Mouse (Mus musculus) intestine, embryonic 14.5 days (tissue): ENCODE results near the gene Pum1. TPM values are rescaled to one million over a fixed set of nuclear protein-coding genes. Genes with fewer than 3 reads are reported as not detected.

Experiments
- ATAC-seq: fragments of 200-750 bp; cut with Nextera tagmentation; replicated peaks from 2 replicates; pipeline ENCODE4 v1.8.0; 2017; ENCODE audit warnings: low read depth, moderate number of reproducible peaks, moderate TSS enrichment, moderate library complexity; ENCODE audit not compliant: low FRiP score, low TSS enrichment
- DNase-seq: peaks from one replicate; pipeline ENCODE4 v3.0.0-alpha.2; 2018; ENCODE audit warnings: low spot score
- H3K27ac ChIP-seq: fragments of 300-500 bp; sonication (generic); 2 replicates; pipeline ENCODE4 v1.5.1; 2014; ENCODE audit warnings: low read depth, mild to moderate bottlenecking, control low read depth
- H3K27me3 ChIP-seq: fragments of 300-500 bp; sonication (generic); replicated peaks from 2 replicates; pipeline ENCODE4 v1.6.1; 2014; ENCODE audit warnings: low read length, control low read depth; ENCODE audit not compliant: control insufficient read depth, insufficient read depth
- H3K36me3 ChIP-seq: fragments of 300-500 bp; sonication (generic); 2 replicates; pipeline ENCODE4 v1.6.1; 2014; ENCODE audit warnings: low read length, control low read depth; ENCODE audit not compliant: control insufficient read depth, insufficient read depth
- H3K4me1 ChIP-seq: fragments of 300-500 bp; sonication (generic); replicated peaks from 2 replicates; pipeline ENCODE4 v1.6.1; 2014; ENCODE audit warnings: low read length, control low read depth, mixed read lengths; ENCODE audit not compliant: control insufficient read depth, insufficient read depth
- H3K4me2 ChIP-seq: fragments of 300-500 bp; sonication (generic); 2 replicates; pipeline ENCODE4 v1.6.1; 2014; ENCODE audit warnings: low read length
- H3K4me3 ChIP-seq: fragments of 300-500 bp; sonication (generic); 2 replicates; pipeline ENCODE4 v1.5.1; 2014; ENCODE audit warnings: low read depth, low read length, control low read depth, mixed read lengths
- H3K9ac ChIP-seq: fragments of 300-500 bp; sonication (generic); 2 replicates; pipeline ENCODE4 v1.6.1; 2014; ENCODE audit warnings: mild to moderate bottlenecking, low read length
- H3K9me3 ChIP-seq: fragments of 300-500 bp; sonication (generic); 2 replicates; pipeline ENCODE4 v1.6.1; 2016; ENCODE audit warnings: low read length, control low read depth; ENCODE audit not compliant: control insufficient read depth
- WGBS: fragments of 180-500 bp; shearing (Covaris S2); extraction: QIAGEN DNeasy Blood & Tissue Kit; methylation state at CpG from one replicate; pipeline ENCODE4 v1.1.7; 2014; 5-methylcytosine and 5-hydroxymethylcytosine counted together
- polyA plus RNA-seq: library from polyadenylated mRNA; unstranded; fragments of >200 nt; fragmentation: Nextera tagmentation; extraction: Ambion mirVana; gene quantifications from 2 replicates; pipeline ENCODE4 v1.2.1, GENCODE M21; 2014

Gene Pum1
- polyA plus RNA-seq, 1 experiment from 2014 or later = 91.7 TPM

DNA sequence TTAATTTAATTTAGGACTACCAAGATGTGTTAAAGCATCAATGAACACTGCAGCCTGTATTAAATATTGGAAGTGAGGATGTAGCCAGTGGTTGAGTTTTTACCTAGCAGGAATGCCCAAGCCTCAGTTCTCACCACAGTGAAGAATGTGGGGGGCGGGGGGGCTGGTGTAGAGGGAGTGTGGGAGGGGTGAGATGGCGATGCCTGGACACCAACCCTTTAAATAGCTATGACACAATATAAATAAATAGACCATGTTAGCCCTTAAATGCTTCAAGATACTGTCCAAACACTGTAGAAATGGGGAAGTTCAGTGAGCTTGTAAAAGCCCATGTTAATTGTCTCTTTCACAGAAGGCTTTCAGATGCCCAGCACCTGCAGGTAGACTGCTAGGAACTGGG lies 96.8 kb downstream of the Pum1 start:
- ATAC-seq = no peak
- Histone ChIP-seq H3K4me3 (no peak overlapping the region), H3K27me3 (no peaks in the 10 kb centered on the region), H3K9me3 (no peaks in the 10 kb centered on the region), H3K36me3 (peaks cover 92% of the 10 kb centered on the region), H3K4me1 (no peaks in the 10 kb centered on the region), H3K27ac (no peak overlapping the region), H3K9ac (no peak overlapping the region), H3K4me2 (no peak overlapping the region)
- no peak for DNase-seq
- WGBS = 76% methylated on average over 2 of the region's 2 CpGs

DNA sequence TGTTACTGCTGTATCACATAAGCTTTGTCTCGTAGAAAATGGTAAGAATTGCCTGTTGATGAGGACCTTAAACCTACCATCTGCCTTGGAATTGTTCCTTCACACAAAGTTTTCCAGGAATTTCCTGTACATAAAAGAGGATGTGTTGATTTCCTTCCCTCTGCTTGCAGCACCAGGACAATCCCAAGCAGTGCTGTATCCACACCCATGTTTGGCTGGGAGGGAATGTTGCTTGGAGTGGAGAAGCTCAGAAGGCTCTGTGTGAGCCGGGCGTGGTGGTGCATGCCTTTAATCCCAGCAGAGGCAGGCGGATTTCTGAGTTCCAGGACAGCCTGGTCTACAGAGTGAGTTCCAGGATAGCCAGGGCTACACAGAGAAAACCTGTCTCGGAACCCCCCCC lies 98.7 kb downstream of the Pum1 start:
- DNase-seq = no peak
- no peak overlapping the region for H3K4me3 ChIP-seq
- H3K9me3 ChIP-seq = no peaks in the 10 kb centered on the region
- 85% methylated on average over 5 of the region's 5 CpGs for WGBS
- no peak overlapping the region for H3K9ac ChIP-seq
- no peak overlapping the region for H3K4me2 ChIP-seq
- H3K27me3 ChIP-seq = no peaks in the 10 kb centered on the region
- ATAC-seq = no peak
- peaks cover 93% of the 10 kb centered on the region for H3K36me3 ChIP-seq
- no peak overlapping the region for H3K27ac ChIP-seq
- H3K4me1 ChIP-seq = no peaks in the 10 kb centered on the region

DNA sequence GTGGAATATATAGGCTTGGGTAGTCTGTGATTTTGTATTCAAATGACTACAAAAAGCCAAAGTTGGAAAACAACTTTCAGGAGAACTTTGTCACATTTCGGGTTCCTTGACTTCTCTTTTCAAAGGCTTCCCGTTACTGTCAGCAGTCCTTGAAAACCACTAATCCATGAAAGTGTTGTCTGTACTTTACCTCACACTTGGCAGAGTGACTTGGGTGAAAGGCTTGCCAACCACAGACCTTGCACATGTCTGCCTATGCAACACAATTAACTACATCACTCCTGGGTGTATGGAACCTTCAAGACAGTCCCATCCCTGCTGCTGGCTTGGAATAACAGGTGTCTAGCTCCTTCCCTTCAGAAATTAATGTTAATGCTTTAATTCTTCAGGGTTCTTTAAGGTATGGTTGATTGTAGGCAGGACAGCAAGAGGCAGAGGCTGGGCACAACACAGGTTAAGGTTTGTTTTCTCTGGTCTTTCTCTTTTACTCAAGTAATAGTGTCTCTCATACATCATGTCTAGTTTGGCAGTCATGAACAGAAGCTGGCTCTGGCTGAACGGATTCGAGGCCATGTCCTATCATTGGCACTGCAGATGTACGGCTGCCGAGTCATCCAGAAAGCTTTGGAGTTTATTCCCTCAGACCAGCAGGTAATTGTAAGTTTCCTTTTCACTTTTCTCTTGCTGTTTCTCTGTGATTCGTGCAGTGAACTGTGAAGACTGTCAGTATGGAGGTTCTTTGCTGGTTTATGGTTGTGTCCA lies 102.5 kb downstream of the Pum1 start:
- Histone ChIP-seq H3K4me3 (no peak overlapping the region), H3K4me1 (no peaks in the 10 kb centered on the region), H3K27me3 (no peaks in the 10 kb centered on the region), H3K27ac (no peak overlapping the region), H3K9ac (no peak overlapping the region), H3K36me3 (peaks cover 95% of the 10 kb centered on the region), H3K9me3 (no peaks in the 10 kb centered on the region), H3K4me2 (no peak overlapping the region)
- no peak for DNase-seq
- 90% methylated on average over 7 of the region's 7 CpGs for WGBS
- no peak for ATAC-seq

DNA sequence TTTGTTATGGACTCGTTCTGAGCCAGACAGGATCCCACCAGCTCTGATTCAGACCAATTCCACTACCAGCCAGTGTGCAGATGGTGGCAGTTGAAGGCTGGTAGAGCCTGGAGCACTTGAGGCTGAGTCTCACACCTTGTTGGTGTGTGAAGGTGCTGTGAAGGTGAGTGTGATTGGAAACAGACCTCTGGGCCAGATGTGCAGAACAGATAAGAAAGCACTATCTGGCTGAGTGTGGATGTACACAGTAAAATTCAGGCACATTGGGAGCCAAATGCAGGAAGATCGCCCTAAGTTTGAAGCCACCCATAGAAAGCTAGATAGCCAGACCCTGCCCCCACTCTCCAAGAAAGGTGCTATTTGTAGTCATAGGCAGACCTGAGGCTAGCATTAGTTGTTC lies 103.3 kb downstream of the Pum1 start:
- Histone ChIP-seq H3K36me3 (peaks cover 95% of the 10 kb centered on the region), H3K4me1 (no peaks in the 10 kb centered on the region), H3K4me3 (no peak overlapping the region), H3K4me2 (no peak overlapping the region), H3K27ac (no peak overlapping the region), H3K9me3 (no peaks in the 10 kb centered on the region), H3K27me3 (no peaks in the 10 kb centered on the region), H3K9ac (no peak overlapping the region)
- DNase-seq (no peak), ATAC-seq (no peak)
- 90% methylated on average over 1 of the region's 2 CpGs for WGBS

DNA sequence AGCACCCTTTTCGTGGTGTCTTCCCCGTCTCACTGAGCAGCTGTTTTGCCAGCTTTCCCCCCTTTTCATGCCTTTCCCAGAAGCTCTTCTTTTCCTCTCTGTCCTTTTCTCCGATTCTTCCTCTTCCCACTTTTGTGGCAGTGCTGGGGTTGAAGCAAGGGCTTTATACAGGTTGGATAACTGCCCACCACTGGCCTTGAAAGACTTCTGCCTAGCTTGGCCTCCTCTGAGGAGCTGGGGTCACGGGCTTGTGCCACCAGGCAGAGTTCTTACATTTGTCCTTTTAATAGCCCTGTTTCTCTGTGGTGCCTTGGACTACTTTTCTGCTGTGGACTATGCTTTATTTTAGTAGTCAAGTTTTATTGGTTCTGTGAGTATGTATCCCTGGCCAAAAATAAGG lies 103.8 kb downstream of the Pum1 start:
- WGBS = 93% methylated on average over 4 of the region's 4 CpGs
- Histone ChIP-seq H3K27ac (no peak overlapping the region), H3K9ac (no peak overlapping the region), H3K36me3 (peaks cover 95% of the 10 kb centered on the region), H3K9me3 (no peaks in the 10 kb centered on the region), H3K4me3 (no peak overlapping the region), H3K4me1 (no peaks in the 10 kb centered on the region), H3K4me2 (no peak overlapping the region), H3K27me3 (no peaks in the 10 kb centered on the region)
- ATAC-seq = no peak
- no peak for DNase-seq

DNA sequence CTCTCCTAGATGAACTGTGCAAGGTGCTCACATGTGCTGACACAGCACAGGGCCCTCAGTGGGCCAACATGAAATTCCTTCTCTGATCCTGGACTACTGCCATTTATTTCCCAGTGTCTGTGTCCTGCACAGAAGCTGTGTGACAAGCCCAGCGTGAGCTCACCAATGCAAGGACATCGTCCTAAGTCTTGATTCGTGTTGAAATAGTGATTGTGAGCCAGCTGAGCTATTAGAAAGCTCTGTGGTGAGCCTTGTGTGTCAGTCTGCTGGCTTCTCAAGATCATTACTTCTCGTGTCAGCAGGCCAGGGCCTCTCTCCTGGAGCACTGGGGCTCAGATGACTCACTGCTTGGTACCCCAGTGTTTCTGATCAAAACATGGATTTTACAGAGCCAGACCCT lies 110.8 kb downstream of the Pum1 start:
- Histone ChIP-seq H3K4me1 (peaks cover 3% of the 10 kb centered on the region; the same call in 1 of the 2 replicates), H3K9ac (no peak overlapping the region), H3K27me3 (no peaks in the 10 kb centered on the region), H3K4me3 (no peak overlapping the region), H3K27ac (no peak overlapping the region), H3K36me3 (peaks cover 88% of the 10 kb centered on the region), H3K9me3 (no peaks in the 10 kb centered on the region), H3K4me2 (no peak overlapping the region)
- DNase-seq (no peak), ATAC-seq (no peak)
- WGBS = 91% methylated on average over 4 of the region's 4 CpGs

DNA sequence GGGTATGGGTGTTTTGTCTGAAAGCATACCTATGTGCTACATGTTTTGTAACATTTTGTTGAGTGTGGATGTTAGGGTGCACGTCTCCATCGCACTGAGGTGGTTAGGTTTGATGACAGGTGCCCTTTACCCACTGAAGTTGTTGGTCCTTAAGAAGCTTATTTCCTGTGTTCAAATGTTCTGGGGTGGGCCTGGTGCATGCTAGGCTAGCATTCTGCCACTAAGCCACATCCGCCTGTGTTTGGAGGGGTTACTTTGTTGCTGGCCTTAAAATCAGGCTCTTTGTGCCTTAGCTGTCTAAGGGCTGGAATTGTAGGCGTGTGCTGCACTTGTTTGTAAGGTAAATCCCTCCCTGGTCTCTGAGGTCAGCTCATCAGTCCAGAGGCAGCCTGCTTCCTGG lies 111.7 kb downstream of the Pum1 start:
- Histone ChIP-seq H3K4me3 (no peak overlapping the region), H3K27me3 (no peaks in the 10 kb centered on the region), H3K36me3 (peaks cover 88% of the 10 kb centered on the region), H3K9ac (no peak overlapping the region), H3K4me2 (no peak overlapping the region), H3K9me3 (no peaks in the 10 kb centered on the region), H3K27ac (no peak overlapping the region), H3K4me1 (peaks cover 3% of the 10 kb centered on the region; the same call in 1 of the 2 replicates)
- ATAC-seq (no peak), DNase-seq (no peak)
- 91% methylated on average over 4 of the region's 4 CpGs for WGBS

DNA sequence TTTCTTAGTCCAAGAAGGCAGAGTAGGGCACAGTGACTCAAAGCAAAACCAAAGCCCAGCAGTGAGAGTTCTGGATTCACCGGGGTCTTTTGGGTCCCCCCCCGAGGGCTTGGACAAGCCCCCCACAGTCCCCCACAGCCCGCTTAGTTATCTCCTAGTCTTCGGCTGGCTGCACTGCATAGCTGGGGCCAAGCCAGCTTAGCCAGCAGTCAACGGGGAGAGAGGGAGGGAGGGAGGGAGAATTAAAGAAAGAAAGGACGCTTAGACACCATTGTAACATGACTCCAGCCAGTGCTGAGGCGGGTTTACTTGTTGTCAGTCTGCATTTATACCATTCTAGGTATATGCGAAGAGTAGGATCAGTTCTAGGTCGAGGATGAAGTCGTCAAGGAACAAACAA lies 114.5 kb downstream of the Pum1 start:
- Histone ChIP-seq H3K27ac (peak overlapping the region; percentile 48; the same call in 1 of the 2 replicates), H3K4me2 (no peak overlapping the region), H3K27me3 (no peaks in the 10 kb centered on the region), H3K9me3 (no peaks in the 10 kb centered on the region), H3K4me1 (peaks cover 3% of the 10 kb centered on the region; the same call in 1 of the 2 replicates), H3K36me3 (peaks cover 86% of the 10 kb centered on the region), H3K9ac (no peak overlapping the region), H3K4me3 (no peak overlapping the region)
- ATAC-seq (no peak), DNase-seq (no peak)
- WGBS = 59% methylated on average over 10 of the region's 10 CpGs

DNA sequence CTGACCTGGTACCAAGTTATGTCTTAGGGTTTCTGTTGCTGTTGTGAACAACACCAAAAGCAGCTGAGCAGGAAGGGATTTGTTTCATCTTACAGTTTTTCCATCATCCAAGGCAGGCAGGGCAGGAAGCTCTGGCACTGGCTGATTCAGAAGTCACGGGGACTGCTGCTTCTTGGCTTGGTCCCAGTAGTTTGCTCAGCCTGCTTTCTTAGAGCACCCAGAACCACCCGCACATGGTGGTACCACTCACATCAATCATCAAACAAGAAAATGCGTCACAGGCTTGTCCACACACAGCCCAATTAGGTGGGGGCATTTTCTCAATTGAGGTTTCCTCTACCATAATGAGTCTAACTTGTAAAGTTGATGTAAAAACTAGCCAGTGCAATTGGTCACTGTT lies 115.9 kb downstream of the Pum1 start:
- peaks cover 72% of the 10 kb centered on the region for H3K36me3 ChIP-seq
- DNase-seq (no peak), ATAC-seq (no peak)
- no peak overlapping the region for H3K4me3 ChIP-seq
- no peak overlapping the region for H3K4me2 ChIP-seq
- H3K27me3 ChIP-seq = no peaks in the 10 kb centered on the region
- no peak overlapping the region for H3K9ac ChIP-seq
- 69% methylated on average over 3 of the region's 3 CpGs for WGBS
- no peaks in the 10 kb centered on the region for H3K9me3 ChIP-seq
- no peak overlapping the region for H3K27ac ChIP-seq
- peaks cover 3% of the 10 kb centered on the region; the same call in 1 of the 2 replicates for H3K4me1 ChIP-seq
